Mouse (Mus musculus): Measurements from ENCODE around the gene Rdh9. TPM values are rescaled to one million over a fixed set of nuclear protein-coding genes. Genes with fewer than 3 reads are reported as not detected.

The Rdh9 gene
- polyA plus RNA-seq (2015; fragmentation: Nextera tagmentation; extraction: Ambion mirVana): 0.26 TPM in 1 of 2 replicates, not detected in the other

DNA sequence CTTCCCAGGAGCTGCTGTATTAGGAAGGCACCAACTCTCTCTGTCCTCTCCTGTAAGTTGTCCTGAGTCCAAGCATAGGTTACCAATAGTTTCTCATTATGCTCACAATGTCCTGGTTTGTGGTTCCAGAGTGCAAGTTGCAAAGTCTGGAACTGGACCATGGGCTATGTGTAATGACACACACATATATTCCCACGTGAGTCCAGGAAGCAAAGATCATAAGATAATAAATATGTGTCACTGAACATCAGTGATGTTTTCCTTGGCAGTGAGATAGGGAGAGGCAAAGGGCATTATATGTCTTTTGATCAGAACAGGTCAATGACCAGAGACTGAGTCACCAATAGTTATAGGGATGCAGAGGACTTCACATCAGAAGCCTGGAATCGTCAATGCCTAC, at the start of gene Rdh9:
Gene Rdh9 (plus strand): TSS at position 376 of the 400 bp plus-strand sequence.
- Histone ChIP-seq H3K27me3 (replicated peaks; ENCODE audit: control insufficient read depth, insufficient read depth, low read length) (no peaks in the 10 kb centered on the region), H3K9ac (ENCODE audit: low read depth, low read length) (no peak within 1 kb of the TSS), H3K36me3 (ENCODE audit: control insufficient read depth, insufficient read depth, low read length) (no peaks in the 10 kb centered on the region), H3K4me2 (ENCODE audit: low read depth, low read length) (no peak within 1 kb of the TSS), H3K9me3 (ENCODE audit: control insufficient read depth, low read length) (no peaks in the 10 kb centered on the region), H3K4me1 (ENCODE audit: control insufficient read depth, insufficient read depth, low read length) (no peaks in the 10 kb centered on the region), H3K4me3 (ENCODE audit: low read length) (no peak within 1 kb of the TSS), H3K27ac (ENCODE audit: low read length) (no peak within 1 kb of the TSS)
- peak; percentile 73 for ATAC-seq
- WGBS: 71% methylated on average over 2 of the region's 2 CpGs

DNA sequence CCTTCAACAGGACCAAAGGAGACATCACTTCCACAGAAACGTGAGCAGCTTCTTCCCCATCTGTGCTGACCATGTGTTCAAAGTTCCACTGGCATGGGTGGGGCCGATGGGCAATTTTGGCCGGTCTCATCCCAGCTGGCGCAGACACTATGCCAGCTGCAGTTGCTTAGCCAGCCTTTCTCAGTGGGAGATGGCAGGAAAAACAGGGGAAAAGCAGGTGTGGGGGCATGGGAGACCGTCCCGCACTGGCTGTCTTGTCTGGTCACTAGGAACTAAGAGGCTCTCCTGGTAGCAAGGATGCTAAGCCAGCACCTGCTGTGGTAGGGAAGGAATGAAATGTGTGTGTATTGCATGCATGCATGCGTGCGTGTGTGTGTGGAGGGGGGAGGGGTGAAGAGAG, 47.7 kb upstream of the Rdh9 start:
- WGBS: 79% methylated on average over 8 of the region's 8 CpGs
- no peak overlapping the region for H3K4me2 ChIP-seq (ENCODE audit: low read depth, low read length)
- H3K36me3 ChIP-seq (ENCODE audit: control insufficient read depth, insufficient read depth, low read length): no peaks in the 10 kb centered on the region
- no peaks in the 10 kb centered on the region for H3K27me3 ChIP-seq (replicated peaks; ENCODE audit: control insufficient read depth, insufficient read depth, low read length)
- no peaks in the 10 kb centered on the region for H3K9me3 ChIP-seq (ENCODE audit: control insufficient read depth, low read length)
- H3K4me1 ChIP-seq (ENCODE audit: control insufficient read depth, insufficient read depth, low read length): peaks cover 7% of the 10 kb centered on the region; the same call in 1 of the 2 replicates
- no peak overlapping the region for H3K4me3 ChIP-seq (ENCODE audit: low read length)
- H3K27ac ChIP-seq (ENCODE audit: low read length): no peak overlapping the region
- no peak for ATAC-seq
- H3K9ac ChIP-seq (ENCODE audit: low read depth, low read length): no peak overlapping the region

DNA sequence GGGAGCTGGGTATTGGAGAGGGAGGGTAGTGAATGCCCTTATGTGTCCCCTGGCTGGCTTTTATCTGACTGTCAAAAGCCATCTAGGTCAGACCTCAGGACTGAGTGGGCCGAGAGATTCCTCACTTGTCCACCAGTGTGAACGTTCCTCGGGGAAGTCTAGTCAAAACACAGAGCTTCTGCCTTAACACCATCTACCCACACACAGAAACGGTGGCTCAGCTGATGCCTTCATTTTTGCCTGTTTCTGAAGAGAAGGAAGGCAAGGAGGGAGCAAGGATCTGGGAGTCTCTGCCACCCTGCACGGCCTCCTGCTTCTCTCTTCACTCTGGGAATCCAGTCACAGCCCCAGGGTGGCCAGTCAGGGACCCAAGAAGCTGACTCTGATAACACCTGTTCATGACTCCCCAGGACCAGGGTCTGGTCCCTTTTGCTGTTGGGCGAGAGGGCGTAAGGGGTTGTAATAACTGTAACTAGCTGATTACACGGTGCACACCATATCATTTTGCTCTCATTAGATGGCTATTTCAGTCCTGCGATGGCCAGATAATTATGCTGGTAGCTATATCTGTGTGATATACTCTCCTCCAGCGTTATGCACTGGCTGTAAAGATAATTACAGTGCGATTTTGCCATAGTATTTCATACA, 45.8 kb upstream of the Rdh9 start:
- WGBS: 69% methylated on average over 11 of the region's 11 CpGs
- H3K9me3 ChIP-seq (ENCODE audit: control insufficient read depth, low read length): no peaks in the 10 kb centered on the region
- H3K9ac ChIP-seq (ENCODE audit: low read depth, low read length): no peak overlapping the region
- no peak overlapping the region for H3K27ac ChIP-seq (ENCODE audit: low read length)
- no peak for ATAC-seq
- no peak overlapping the region for H3K4me2 ChIP-seq (ENCODE audit: low read depth, low read length)
- H3K27me3 ChIP-seq (replicated peaks; ENCODE audit: control insufficient read depth, insufficient read depth, low read length): no peaks in the 10 kb centered on the region
- H3K4me3 ChIP-seq (ENCODE audit: low read length): no peak overlapping the region
- no peaks in the 10 kb centered on the region for H3K36me3 ChIP-seq (ENCODE audit: control insufficient read depth, insufficient read depth, low read length)
- peaks cover 7% of the 10 kb centered on the region; the same call in 1 of the 2 replicates for H3K4me1 ChIP-seq (ENCODE audit: control insufficient read depth, insufficient read depth, low read length)

GRCm38 (mm10) chr10:127730933-127731310, 45.3 kb upstream of the Rdh9 start:
- 41% methylated on average over 9 of the region's 9 CpGs for WGBS
- no peak overlapping the region for H3K4me3 ChIP-seq (ENCODE audit: low read length)
- H3K9ac ChIP-seq (ENCODE audit: low read depth, low read length): no peak overlapping the region
- no peaks in the 10 kb centered on the region for H3K27me3 ChIP-seq (replicated peaks; ENCODE audit: control insufficient read depth, insufficient read depth, low read length)
- H3K4me1 ChIP-seq (ENCODE audit: control insufficient read depth, insufficient read depth, low read length): peaks cover 7% of the 10 kb centered on the region; the same call in 1 of the 2 replicates
- ATAC-seq: no peak
- no peaks in the 10 kb centered on the region for H3K9me3 ChIP-seq (ENCODE audit: control insufficient read depth, low read length)
- H3K4me2 ChIP-seq (ENCODE audit: low read depth, low read length): no peak overlapping the region
- H3K27ac ChIP-seq (ENCODE audit: low read length): no peak overlapping the region
- no peaks in the 10 kb centered on the region for H3K36me3 ChIP-seq (ENCODE audit: control insufficient read depth, insufficient read depth, low read length)

- Histone ChIP-seq H3K4me2 (ENCODE audit: low read depth, low read length) (no peak overlapping the region), H3K27me3 (replicated peaks; ENCODE audit: control insufficient read depth, insufficient read depth, low read length) (no peaks in the 10 kb centered on the region), H3K4me1 (ENCODE audit: control insufficient read depth, insufficient read depth, low read length) (peaks cover 9% of the 10 kb centered on the region), H3K27ac (ENCODE audit: low read length) (no peak overlapping the region), H3K9ac (ENCODE audit: low read depth, low read length) (no peak overlapping the region), H3K4me3 (ENCODE audit: low read length) (no peak overlapping the region), H3K9me3 (ENCODE audit: control insufficient read depth, low read length) (no peaks in the 10 kb centered on the region), H3K36me3 (ENCODE audit: control insufficient read depth, insufficient read depth, low read length) (no peaks in the 10 kb centered on the region)
- WGBS: 23% methylated on average over 5 of the region's 5 CpGs
- no peak for ATAC-seq
Observed at GRCm38 (mm10) chr10:127731397-127731796, 44.8 kb upstream of the Rdh9 start.

DNA sequence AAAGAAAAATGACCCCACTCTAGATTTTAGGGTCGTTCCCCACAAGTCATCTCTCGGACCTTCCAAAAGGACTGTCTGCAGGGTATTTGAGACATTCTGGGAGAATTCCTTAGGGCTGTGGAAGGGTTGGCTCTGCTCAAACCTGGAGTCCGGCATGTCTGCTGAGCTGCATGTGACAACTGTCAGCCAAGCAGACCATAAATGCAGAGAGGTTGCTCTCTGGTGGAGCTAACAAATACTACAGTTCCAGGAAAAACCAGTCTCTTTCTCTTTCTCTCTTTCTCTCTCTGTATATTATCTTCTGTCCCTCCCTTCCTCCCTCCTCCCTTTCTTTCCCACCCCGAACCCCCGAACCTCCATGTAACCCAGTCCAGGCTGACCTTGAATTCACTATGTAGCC, 41.8 kb upstream of the Rdh9 start:
- Histone ChIP-seq H3K4me2 (ENCODE audit: low read depth, low read length) (no peak overlapping the region), H3K4me1 (ENCODE audit: control insufficient read depth, insufficient read depth, low read length) (peaks cover 17% of the 10 kb centered on the region)

GRCm38 (mm10) chr10:127736266-127736665, 39.9 kb upstream of the Rdh9 start:
- Histone ChIP-seq H3K9ac (ENCODE audit: low read depth, low read length) (no peak overlapping the region), H3K27me3 (replicated peaks; ENCODE audit: control insufficient read depth, insufficient read depth, low read length) (no peaks in the 10 kb centered on the region), H3K27ac (ENCODE audit: low read length) (no peak overlapping the region), H3K4me2 (ENCODE audit: low read depth, low read length) (no peak overlapping the region), H3K36me3 (ENCODE audit: control insufficient read depth, insufficient read depth, low read length) (no peaks in the 10 kb centered on the region), H3K4me1 (ENCODE audit: control insufficient read depth, insufficient read depth, low read length) (peaks cover 19% of the 10 kb centered on the region), H3K9me3 (ENCODE audit: control insufficient read depth, low read length) (no peaks in the 10 kb centered on the region), H3K4me3 (ENCODE audit: low read length) (no peak overlapping the region)
- no peak for ATAC-seq
- WGBS: 72% methylated on average over 2 of the region's 2 CpGs

More for the DNA sequence above, 41.8 kb upstream of the Rdh9 start:
- Histone ChIP-seq H3K36me3 (ENCODE audit: control insufficient read depth, insufficient read depth, low read length) (no peaks in the 10 kb centered on the region), H3K27me3 (replicated peaks; ENCODE audit: control insufficient read depth, insufficient read depth, low read length) (no peaks in the 10 kb centered on the region), H3K4me3 (ENCODE audit: low read length) (no peak overlapping the region), H3K9ac (ENCODE audit: low read depth, low read length) (no peak overlapping the region), H3K27ac (ENCODE audit: low read length) (no peak overlapping the region), H3K9me3 (ENCODE audit: control insufficient read depth, low read length) (no peaks in the 10 kb centered on the region)
- 35% methylated on average over 5 of the region's 5 CpGs for WGBS
- no peak for ATAC-seq

GRCm38 (mm10) chr10:127736916-127737315, 39.3 kb upstream of the Rdh9 start:
- Histone ChIP-seq H3K27me3 (replicated peaks; ENCODE audit: control insufficient read depth, insufficient read depth, low read length) (no peaks in the 10 kb centered on the region), H3K9me3 (ENCODE audit: control insufficient read depth, low read length) (no peaks in the 10 kb centered on the region), H3K4me1 (ENCODE audit: control insufficient read depth, insufficient read depth, low read length) (peaks cover 16% of the 10 kb centered on the region), H3K4me3 (ENCODE audit: low read length) (no peak overlapping the region), H3K27ac (ENCODE audit: low read length) (0 out of 2 replicates have a peak overlapping the region, but pooled peaks have one; percentile 7), H3K4me2 (ENCODE audit: low read depth, low read length) (no peak overlapping the region), H3K9ac (ENCODE audit: low read depth, low read length) (no peak overlapping the region), H3K36me3 (ENCODE audit: control insufficient read depth, insufficient read depth, low read length) (peaks cover 6% of the 10 kb centered on the region)
- WGBS: 72% methylated on average over 4 of the region's 4 CpGs
- ATAC-seq: no peak

DNA sequence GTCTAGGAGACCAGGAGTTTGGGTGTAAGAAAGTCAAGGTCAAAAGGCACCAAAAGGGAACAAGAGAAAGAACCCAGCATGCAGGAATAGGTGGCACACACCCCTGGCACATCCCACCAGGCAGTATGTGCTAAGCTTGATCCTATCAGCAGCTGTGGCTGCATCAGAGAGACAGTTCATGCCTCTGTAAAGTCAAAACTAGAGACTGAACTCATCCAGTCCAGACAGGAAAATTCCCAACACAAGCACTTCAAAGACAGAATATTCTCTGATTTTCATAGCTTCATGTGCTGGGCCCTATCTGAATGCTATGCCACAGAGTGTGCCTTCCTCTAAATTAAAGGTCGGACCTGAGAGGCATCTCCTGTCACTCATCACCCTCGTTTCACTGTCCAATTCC, 38.6 kb upstream of the Rdh9 start:
- no peaks in the 10 kb centered on the region for H3K9me3 ChIP-seq (ENCODE audit: control insufficient read depth, low read length)
- no peaks in the 10 kb centered on the region for H3K27me3 ChIP-seq (replicated peaks; ENCODE audit: control insufficient read depth, insufficient read depth, low read length)
- H3K4me3 ChIP-seq (ENCODE audit: low read length): no peak overlapping the region
- H3K9ac ChIP-seq (ENCODE audit: low read depth, low read length): no peak overlapping the region
- ATAC-seq: no peak
- H3K36me3 ChIP-seq (ENCODE audit: control insufficient read depth, insufficient read depth, low read length): peaks cover 12% of the 10 kb centered on the region
- H3K4me2 ChIP-seq (ENCODE audit: low read depth, low read length): no peak overlapping the region
- H3K4me1 ChIP-seq (ENCODE audit: control insufficient read depth, insufficient read depth, low read length): peaks cover 16% of the 10 kb centered on the region
- 27% methylated on average over 2 of the region's 2 CpGs for WGBS
- H3K27ac ChIP-seq (ENCODE audit: low read length): no peak overlapping the region

Data from intestine, embryonic 16.5 days (tissue).